Mouse (Mus musculus) neutrophil, adult 5-6 weeks (primary cell): ENCODE data around the gene Ivd. TPM values are rescaled to one million over a fixed set of nuclear protein-coding genes. Genes with fewer than 3 reads are reported as not detected.

Source experiments
- ATAC-seq: fragments of 151-379, 151-347 bp; 2 replicates; pipeline ENCODE4 v1.8.0; 2017; ENCODE audit warnings: mild to moderate bottlenecking, moderate TSS enrichment; ENCODE audit not compliant: insufficient number of reproducible peaks, poor library complexity, low FRiP score, severe bottlenecking; ENCODE audit errors: extremely low read depth
- total RNA-seq: library from RNA; stranded (forward); fragments of 200-1000 nt; gene quantifications from 2 replicates; pipeline ENCODE4 v1.2.3, GENCODE M21; 2017

The Ivd gene
- total RNA-seq, 1 experiment from 2014 or later = 47.0 TPM

DNA sequence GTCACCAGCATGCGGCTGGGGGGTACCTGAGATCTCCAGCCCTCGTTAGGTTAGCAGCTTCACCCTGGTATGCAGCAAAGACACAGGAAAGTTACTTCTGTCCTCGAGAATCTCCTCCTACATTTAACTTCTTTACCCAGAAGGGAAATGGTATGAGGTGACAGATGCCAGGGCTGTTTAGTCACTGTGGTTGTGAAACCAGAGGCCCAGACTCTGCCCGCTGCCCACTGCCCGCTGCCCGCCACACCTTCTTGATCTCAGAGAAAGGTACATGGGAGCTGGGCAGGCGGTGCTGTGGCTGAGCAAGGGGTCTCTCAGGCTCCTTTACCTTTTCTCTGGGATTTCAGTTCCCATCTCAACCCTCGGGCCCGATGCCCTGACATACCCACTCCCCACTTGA is 14.7 kb downstream of the Ivd start:
- ATAC-seq = no peak

DNA sequence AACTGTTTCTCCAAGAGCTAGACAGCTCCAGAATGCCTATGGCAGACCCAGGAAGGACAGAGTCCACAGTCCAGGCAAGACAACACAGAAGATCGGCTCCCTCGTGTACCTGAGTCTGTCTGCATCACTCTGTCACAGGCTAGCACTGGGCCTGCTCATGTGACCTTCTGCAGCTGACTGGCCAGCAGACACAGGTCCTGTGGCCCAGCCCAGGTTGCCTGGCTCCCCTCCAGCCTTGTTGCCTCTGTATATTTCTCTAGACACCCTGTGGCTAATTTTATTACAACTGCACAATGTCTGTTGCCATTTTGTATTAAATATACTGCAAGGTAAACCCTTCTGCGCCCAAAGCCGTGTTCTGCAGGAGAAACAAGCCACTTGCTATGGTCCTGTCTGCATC is 19.3 kb downstream of the Ivd start:
- no peak for ATAC-seq

GRCm38 (mm10) chr2:118881956-118882355 is 20.2 kb downstream of the Ivd start:
- no peak for ATAC-seq

GRCm38 (mm10) chr2:118882840-118883679 is 21.3 kb downstream of the Ivd start:
- peak; percentile 69 for ATAC-seq

DNA sequence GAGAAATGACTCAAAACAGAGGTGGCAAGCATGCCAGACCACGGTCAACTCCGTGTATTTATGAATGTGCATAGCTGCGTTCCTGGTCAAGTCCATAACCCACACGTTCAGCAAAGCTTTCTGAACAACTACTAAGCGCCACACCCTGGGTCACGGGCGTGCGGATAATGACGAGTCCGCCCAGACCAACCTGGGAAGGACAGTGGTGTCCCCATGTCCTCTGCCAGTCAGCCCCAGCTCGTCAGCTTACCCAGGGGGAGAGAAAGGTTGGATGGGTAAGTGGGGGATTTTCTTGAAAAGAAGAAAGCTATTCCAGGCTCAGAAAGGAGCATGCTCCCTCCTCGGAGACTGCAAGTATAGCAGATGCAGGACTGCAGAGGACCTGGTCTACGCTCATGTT is 25.7 kb downstream of the Ivd start:
- ATAC-seq = no peak

- no peak for ATAC-seq
Observed at GRCm38 (mm10) chr2:118887845-118888548, 26.2 kb downstream of the Ivd start.

- ATAC-seq = no peak
Observed at GRCm38 (mm10) chr2:118891173-118891572, 29.4 kb downstream of the Ivd start.

DNA sequence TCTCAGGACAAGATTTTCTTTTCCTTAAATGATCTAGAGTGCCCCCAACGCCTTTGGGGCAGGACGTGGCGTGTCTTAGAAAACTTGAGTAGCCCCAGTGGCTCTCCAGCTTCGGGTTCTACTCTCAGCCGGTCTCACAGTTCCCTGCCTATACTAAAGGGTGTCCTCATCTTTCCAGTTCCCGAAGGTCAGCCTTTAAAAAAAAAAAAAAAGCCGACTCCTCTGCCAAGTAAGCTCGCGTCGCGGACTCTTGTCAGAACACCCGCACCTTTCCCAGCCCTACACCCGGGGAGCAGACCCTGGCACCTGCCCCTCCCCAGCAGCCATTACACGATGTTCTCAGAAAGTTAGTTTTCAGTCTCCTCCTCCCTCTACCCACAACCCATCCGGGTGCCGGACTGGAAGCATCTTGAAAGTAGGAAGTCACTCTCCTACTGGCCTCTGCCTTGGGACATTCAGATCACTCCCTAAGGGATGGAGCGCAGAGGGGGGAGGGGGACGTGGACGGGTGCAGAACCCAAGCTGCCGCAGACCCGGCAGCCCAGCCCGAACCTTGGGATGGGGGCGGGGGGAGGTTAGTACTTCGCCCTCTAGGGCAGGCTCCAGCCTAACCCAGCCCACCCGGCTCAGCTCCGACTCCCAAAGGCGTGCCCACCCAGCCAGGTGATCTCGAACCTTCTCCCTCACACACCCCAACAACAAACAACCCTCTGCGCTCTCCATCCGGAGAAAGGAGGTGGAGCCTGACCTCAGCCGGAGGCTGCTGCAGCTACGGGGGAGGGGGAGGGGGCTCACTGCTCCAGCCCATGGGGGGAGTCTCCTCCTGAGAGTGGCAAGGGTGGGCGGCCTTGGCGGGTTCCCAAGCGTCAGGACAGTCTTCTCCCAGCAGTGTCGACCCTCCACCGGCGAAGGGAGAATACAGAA is 34.5 kb downstream of the Ivd start:
- ATAC-seq = no peak

- peak; percentile 23; the same call in 1 of the 2 replicates for ATAC-seq
Observed at GRCm38 (mm10) chr2:118896914-118897291, 35.1 kb downstream of the Ivd start.

GRCm38 (mm10) chr2:118897392-118897791 is 35.6 kb downstream of the Ivd start:
- no peak for ATAC-seq

DNA sequence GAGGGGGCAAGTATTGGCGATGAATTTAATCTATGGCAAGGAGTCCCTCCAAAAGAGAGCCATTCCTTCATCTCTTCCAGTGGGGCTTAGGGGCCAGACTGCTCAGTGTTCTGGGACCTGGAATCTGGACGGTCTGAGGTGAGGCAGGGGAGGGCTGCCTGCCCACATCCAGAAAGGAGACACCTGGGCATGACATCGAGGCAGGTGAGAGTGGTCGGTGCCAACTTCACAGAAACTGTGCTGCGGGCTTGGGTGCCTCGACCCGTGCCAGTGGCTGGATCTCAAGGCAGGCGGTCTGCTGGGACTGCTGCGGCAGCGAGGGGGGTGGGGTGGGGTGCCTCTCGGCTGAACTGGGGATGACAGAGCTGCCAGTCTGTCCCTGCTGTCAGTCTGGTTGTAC is 36.1 kb downstream of the Ivd start:
- no peak for ATAC-seq

DNA sequence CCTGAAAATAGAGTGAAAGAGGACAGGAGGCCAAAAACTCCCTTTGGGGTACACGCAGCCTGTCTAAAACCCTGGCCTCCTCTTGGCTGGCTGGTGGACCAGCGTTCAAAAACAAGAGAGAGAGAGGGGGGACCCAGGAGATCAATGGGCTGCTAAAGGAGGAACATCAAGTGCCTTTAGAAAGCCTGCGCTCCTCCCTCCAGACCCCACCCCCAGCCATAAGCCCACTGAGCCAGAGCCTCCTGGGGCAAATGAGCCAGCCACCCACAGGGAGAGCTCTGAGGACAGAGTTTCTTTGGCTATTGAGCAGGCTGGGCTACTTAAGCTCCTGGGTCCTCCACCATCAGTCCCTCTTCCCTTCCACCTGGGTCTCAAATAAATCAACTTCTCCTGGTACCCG is 37.0 kb downstream of the Ivd start:
- ATAC-seq = no peak

DNA sequence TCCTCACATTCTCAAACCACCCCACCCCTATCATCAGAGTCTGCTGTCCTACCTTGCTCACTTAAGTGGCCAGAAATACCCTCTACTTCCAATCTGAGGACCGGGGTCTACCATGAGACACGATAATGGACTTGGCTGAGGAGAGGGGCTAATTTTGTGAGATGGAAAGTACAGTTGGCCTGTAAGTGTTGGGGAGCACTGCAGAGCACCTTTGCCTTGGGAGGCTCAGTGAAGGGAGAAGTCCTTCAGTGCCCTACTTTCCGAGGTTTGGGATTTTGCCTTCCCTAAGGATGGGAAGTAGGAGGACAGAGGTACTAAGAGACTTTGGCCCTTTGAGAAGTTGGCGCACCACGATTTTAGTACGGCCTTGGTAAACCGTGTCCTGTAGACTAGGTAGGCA is 37.6 kb downstream of the Ivd start:
- no peak for ATAC-seq

- ATAC-seq = no peak
Observed at GRCm38 (mm10) chr2:118899981-118900825, 38.4 kb downstream of the Ivd start, which contains the start of gene Bahd1. Gene Bahd1, plus strand, starts transcription at chr2:118900377.

GRCm38 (mm10) chr2:118900826-118901140 is 39.0 kb downstream of the Ivd start:
- ATAC-seq = no peak

- ATAC-seq = peak; percentile 66
Observed at GRCm38 (mm10) chr2:118901175-118902031, 39.6 kb downstream of the Ivd start.

- no peak for ATAC-seq
Observed at GRCm38 (mm10) chr2:118902051-118903025, 40.6 kb downstream of the Ivd start.
